Mouse (Mus musculus): ENCODE results near the gene Golga1.
A peak's percentile ranks its signal among the peaks of the same experiment; 100 is the strongest.
"Not testable (repeated sequence)": the region's sequence is repeated elsewhere in the genome, so short reads cannot be mapped to it uniquely, and the experiment has no call there.

Golga1 gene

DNA sequence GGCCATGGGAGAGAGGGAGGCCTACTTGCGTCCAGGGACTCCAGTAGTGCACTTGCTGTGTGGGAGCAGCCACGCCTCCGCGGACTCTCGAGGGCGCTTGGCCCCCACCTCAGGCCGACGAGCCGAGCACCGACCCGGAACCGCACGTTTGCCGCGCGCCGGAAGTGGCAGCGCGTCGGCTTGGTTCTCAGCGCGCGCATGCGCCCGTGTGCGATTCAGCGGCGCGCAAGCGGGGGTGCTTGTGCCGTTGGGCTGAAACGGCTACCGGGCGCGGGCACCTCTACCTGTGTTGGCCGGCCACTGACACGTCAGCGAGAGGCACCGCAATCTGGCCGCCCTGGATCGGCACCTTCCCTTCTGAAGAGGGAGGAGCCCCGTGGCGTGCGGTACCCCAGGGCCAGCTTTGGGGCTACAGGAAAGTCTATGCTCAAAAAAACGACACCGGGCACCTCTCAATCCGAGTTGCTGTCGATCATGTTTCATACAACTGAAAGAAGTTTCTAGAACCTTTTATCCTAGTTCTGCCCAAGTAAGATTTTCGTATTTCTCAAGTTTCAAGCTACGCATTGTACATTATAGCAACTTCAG lies at the start of gene Golga1:
Golga1 (minus strand) TSS at position 142 of the 588 bp plus-strand sequence.
- peak; percentile 92 for DNase-seq (ENCODE audit: low read depth)

DNA sequence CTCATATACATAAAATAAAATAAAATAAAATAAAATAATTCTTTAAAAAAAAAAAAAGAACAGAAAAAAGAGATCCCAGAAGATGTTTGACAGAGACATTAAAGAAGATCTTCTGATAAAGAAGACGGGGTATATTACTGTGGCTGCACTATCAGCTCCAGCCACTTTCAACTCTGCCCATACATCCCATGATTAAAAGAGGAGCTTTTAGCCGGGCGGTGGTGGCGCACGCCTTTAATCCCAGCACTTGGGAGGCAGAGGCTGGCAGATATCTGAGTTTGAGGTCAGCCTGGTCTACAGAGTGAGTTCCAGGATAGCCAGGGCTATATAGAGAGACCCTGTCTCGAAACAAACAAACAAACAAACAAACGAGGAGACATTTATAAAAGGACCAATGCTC lies 48.8 kb upstream of the Golga1 start:
- no peak for DNase-seq (ENCODE audit: low read depth)

DNA sequence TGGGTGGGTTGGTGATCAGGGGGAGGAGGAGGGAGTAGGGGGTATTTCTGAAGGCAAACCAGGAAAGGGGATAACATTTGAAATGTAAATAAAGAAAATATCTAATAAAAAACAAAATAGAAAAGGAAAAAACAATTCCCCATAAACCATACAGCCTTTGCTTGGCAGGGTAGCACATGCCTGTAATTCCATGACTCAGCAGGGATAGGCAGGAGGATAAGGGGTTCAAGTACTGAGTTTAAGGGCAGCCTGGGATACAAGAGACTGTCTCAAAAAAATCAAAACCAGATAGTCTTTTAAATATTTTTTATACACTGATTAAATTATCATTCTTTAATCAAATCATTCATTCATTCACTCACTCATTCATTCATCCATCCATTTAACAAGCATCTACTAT lies 45.2 kb upstream of the Golga1 start:
- DNase-seq (ENCODE audit: low read depth), result no peak

DNA sequence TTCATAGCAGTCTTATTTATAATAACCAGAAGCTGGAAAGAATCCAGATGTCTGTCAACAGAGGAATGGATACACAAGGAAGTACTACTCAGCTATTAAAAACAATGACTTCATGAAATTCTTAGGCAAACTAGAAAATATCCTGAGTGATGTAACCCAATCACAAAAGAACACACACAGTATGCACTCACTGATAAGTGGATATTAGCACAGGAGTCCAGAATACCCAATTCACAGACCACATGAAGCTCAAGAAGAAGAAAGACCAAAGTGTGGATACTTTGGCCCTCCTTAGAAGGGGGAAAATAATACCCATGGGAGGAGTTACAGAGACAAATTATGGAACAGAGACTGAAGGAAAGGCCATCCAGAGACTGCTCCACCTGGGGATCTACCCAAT lies 44.4 kb upstream of the Golga1 start:
- DNase-seq (ENCODE audit: low read depth), result not testable (repeated sequence)

DNA sequence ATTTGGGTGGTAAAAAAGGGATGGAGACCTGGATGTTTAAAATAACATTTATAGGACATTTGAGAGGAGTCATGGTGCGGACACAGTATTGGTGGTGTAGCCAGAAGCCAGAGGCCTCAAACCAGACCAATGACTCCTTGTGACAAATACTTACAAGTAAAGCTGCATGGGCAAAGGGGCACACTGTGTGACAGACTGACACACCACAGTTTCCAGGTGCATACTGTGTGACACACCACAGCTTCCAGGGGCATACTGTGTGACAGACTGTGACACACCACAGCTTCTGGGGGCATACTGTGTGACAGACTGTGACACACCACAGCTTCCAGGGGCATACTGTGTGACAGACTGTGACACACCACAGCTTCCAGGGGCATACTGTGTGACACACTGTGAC lies 34.6 kb upstream of the Golga1 start:
- DNase-seq (ENCODE audit: low read depth), result not testable (repeated sequence)

DNA sequence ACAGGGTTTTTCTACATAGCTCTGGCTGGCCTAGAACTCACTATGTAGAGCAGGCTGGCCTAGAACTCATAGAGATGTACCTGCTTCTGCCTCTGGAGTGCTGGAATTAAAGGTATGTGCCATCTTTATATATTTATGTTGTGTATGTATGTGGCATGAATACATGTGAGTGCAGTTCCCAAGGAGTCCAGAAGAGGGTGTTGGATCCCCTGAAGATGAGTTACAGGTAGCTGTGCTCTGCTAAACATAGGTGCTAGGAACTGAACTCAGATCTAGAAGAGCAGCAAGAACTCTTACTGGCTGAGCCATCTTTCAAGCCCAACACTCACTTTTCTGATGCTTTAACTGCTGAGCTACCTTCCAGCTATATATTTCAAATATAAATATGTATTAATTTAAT lies 32.7 kb upstream of the Golga1 start:
- DNase-seq (ENCODE audit: low read depth), result peak; percentile 59

DNA sequence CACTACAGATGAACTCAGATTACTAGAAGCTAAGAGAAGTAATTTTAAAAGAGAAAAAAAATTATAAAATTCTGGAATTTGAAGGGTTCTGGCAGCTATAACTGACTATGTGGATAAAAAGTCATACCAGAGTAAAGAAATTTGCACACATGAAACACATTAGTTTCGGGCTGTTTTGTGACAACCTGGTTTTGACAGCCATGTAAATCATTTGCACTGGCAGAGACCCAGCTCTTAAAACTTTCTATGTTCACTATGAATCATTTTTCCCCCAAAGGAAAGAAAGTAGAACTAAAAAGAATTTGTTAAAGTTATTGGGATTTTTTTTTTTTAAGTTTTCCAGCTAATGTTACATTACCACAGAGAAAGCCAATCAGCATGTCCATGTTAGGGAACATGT lies 26.6 kb upstream of the Golga1 start:
- no peak for DNase-seq (ENCODE audit: low read depth)

DNA sequence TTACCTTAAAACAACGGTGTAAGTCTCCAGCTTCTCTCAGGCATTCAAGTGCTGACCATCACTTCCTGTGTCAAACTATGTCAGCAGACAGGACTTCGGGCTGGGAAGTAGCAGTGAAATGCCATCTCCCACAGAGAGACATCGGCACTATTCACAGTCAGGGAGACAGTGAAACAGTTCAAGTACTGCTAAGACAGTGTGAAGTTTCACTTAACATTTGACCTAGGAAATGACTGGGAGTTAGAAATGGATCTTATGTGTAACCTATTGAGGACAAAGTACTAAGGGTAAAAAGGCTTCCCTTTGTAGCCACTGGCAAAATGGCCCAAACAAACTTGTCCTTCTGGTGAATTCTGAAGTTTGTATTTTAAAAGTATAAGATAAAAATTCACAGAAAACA lies 17.4 kb upstream of the Golga1 start:
- DNase-seq (ENCODE audit: low read depth), result no peak

DNA sequence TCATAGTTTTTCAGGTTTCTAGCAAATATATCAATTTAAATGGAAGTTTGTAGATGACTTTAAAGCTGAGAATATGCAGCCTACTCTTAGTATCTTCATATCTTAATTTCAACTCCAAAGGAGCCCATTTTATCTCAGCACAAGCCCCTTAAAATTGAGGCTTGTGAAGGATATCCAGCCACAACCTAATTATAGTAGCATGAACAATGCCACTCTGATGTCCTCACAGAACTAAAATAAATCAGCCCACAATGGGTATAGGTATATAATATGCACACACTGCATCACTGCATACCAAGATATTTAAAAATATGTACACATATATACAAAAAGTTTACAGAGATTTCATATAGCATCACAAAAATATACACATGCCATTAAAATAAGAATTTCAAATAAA lies 5.3 kb upstream of the Golga1 start:
- no peak for DNase-seq (ENCODE audit: low read depth)

DNA sequence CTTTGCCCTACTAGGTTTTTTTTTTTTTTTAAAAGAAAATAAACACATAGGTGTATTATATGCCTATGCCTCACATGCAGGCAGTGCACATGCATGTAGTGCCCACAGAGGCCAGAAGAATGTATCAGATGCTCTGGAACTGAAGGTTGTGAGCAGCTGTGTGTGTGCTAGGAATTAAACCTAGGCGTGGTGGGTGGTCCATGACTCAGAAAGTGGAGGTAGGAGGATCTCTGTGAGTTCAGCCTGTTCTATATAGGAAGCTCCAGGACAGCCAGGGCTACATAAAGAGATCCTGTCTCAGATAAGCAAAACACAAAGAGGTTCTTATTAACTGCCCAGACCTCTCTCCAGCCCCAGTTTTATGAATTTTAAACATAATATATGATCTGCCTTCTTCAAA lies 3.8 kb upstream of the Golga1 start:
- DNase-seq (ENCODE audit: low read depth), result peak; percentile 33

DNA sequence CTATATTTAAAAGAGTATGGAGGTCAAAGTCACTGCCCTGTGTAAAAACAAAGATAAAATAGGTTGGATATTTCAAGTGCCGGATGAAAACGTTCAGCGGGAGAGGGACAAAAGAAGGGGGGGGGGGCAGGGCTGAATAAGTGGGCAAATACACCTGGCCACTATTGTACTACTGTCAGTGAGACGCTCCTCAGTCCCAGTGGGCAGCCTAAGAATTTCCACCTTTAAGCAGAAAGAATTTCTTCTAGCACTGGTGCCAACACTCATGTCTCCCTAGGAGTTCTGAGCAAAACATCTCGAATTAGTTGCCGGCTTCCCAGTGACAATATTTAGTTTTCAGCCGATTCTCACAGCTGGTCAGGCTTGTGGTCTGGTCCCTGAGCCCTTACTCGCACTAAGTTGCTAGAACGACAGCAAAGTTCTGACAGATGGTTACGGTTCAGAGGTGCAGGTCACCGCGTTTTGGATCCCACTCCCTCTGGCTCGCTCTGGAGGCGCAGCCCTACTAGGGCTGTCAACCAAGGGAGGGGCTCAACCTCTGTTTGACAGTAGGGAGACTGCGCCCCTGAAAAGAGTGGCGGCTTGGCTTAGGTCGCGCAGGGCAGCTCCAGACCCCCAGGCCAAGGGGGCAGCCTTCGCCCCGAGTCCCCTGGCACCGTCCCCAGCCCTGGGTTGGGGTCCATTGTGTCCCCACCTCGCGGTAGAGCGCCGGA lies 498 bp downstream of the Golga1 start:
- DNase-seq (ENCODE audit: low read depth), result peak; percentile 49

DNA sequence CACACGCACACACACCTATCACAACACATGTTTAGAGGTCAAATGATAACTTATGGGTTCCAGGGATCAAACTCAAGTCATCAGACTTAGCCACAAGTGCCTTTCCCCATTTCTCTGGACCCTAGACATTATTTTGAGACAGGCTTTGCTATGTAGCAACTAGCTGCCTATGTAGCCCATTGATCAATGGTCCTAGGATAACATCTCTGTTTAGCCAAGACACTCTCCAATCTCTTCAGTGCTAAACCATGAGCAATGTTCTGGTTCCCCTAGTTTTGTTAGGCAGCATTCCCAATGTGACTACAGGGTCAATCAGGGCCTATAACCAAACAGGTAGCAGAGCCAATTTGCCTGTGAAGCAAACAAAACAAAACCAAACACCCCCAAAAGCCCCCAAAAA lies 16.8 kb downstream of the Golga1 start:
- DNase-seq (ENCODE audit: low read depth), result no peak

DNA sequence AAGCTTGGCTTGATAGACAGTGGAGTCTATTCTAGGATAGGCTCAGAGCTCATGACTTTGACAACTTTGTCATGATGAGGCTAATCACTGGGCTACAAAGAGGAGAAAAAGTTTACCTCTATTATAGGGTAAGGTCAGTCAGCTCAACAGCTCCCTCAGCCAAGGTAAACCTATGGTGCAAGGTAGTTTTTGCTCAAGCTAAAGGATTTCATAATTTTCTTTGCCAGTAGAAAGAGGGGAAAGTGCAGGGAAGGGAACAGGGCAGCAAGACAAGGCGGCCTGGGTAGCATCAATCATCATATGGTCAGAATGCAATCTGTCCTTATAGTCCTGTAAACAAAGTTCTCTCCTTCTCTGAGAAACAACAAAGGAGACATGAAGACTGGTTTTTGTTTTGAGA lies 25.1 kb downstream of the Golga1 start:
- no peak for DNase-seq (ENCODE audit: low read depth)

DNA sequence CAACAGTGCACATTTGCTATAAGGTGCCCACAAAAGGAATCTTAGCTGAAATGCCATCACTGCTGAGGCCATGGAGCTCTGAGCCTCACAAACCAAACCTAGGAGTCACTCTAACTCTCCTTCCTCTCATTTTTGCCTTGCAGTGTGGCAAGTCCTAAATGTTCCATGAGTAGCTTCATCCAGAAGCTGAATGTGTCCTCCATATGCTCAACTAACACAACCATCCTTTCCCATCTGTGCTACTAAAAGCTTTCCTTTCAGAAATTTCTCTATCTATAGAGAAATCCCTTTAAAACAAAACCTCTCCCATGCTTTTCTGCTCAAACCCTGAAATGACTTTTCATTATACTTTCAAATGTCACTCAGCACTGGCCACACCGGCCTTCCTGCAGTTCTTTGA lies 33.7 kb downstream of the Golga1 start:
- DNase-seq (ENCODE audit: low read depth), result no peak

DNA sequence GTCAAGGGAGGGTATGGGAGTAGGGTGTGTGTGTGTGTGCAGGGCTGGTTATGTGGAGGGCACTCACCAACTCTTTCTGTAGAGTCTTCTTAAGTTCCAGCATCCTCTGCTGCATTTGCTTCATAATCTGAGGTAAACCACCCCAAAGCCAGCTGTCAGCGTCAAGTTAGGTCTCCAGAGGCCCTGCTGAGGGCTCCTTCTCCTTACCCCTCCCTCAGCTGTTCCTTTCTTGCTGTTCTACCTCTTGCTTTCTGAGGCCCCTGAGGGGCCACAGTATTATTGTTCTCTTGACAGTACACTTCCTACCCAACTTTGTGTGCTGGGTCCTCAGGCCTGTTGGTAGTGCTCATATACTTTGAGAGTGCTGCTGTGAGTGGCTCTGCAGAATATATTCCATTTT lies 45.3 kb downstream of the Golga1 start:
- no peak for DNase-seq (ENCODE audit: low read depth)

DNA sequence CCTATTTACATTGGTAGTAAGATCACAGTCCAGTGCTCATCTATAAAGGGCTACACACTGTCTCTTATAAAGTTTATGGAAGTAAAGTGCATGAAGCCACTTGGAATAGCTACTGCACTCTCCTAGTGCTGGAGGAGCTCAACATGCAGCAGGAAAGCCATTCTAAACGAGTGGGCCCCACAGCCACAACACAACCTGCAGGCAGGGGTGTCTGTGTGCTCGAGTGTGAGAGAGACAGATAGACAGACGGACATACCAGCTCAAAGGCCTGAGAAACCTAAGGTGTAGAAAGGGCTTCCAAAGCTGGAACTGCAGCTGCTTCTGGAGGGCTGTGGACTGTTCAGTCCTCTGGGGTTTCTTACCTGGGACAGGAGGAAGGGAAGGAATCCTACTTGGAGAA lies 48.8 kb downstream of the Golga1 start:
- DNase-seq (ENCODE audit: low read depth), result no peak

DNA sequence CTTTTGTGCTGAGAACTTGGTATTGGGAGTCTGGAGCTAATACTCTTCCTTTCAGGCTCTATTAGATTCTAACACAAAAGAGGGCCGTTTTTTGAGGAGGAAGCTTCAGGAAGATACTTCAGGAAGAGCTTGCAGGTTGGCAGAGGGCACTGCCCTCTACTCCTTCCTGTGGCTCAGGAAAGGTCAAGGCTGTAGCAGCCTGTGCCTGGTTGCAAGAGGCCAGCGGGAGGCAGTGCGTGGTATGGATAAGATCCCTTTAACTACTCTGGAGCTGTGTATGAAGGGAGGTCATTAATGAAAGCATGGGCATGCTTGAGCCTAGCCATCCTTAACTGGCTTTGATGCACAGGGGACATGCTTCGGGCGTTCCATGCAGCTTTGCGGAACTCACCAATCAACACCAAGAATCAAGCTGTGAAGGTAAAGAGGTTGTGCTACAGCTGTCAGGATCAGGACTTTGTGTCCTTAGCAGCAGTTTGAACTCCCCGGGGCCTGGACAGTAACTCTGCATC lies 52.5 kb downstream of the Golga1 start:
- no peak for DNase-seq (ENCODE audit: low read depth)

DNA sequence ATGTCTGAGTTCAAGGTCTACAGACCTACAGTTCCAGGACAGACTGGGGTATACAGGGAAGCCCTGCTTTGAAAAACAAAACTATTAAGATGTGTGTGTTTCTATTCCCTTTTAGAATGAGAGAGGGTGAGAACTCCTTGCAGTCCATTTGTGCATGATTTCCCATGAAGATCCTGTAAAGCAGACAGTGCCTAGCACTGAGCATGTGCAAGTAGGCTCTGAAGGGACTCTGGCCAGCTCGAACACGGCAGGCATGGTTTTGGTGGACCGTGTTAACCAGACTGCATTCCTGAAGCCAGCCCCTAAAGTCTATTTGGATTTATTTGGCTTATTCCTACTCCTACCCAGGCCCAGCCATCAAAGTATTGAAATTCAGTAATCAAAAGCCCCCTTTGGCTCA lies 53.4 kb downstream of the Golga1 start:
- DNase-seq (ENCODE audit: low read depth), result no peak

DNA sequence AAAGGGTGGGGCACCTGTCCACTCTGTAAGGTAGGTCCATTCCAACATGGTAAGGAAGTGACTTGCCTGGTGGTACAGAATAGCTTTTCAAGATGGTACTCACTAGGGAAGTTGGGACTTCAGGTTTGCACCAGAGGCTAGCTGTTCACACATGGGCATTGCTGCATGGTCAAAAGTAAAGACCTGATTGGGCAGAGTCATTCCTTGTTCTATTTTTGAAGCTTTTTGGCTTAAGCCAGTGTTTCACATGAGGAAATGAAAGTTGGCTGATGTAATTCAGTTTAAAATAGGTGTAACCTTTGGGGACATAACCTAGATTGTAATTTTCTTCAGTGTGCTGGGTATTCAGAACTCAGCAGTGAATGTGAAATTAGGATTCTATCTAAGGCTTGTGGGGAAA lies 54.1 kb downstream of the Golga1 start:
- peak; percentile 63 for DNase-seq (ENCODE audit: low read depth)

DNA sequence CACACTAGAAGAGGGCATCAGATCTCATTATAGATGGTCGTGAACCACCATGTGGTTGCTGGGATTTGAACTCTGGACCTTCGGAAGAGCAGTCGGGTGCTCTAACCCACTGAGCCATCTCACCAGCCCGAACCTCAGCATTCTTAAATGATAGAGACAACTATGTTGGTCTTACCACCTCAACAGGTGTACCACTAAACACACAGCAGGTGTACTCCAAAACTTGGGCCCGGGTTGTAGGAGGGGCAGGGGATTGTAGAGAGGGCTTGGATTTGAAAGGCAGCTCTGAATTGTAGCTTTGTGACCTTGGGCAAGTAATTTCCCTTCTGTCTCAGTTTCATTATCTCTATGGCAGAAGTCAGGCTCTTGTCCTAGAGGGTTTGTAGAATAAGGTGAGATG lies 55.2 kb downstream of the Golga1 start:
- not testable (repeated sequence) for DNase-seq (ENCODE audit: low read depth)

DNA sequence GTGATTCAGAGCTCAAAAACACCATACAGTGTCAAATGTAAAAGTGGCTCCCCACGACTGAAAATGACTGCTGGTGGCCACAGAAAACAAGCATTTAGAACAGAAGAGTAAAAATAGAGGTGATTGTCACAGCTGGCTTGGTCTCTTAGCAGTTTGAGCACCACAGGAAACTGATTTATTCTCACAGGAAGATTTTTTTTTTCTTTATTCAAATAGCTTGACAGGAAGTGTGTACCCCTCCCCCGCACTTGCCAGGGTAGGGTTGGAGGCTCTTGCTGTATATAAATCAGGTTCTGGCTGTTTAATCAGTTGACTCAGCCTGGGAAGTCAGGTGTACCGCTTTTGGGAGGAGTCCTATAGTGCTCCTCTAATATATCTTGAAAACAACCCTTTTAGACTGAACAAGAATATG lies 56.4 kb downstream of the Golga1 start:
- DNase-seq (ENCODE audit: low read depth), result peak; percentile 77

DNA sequence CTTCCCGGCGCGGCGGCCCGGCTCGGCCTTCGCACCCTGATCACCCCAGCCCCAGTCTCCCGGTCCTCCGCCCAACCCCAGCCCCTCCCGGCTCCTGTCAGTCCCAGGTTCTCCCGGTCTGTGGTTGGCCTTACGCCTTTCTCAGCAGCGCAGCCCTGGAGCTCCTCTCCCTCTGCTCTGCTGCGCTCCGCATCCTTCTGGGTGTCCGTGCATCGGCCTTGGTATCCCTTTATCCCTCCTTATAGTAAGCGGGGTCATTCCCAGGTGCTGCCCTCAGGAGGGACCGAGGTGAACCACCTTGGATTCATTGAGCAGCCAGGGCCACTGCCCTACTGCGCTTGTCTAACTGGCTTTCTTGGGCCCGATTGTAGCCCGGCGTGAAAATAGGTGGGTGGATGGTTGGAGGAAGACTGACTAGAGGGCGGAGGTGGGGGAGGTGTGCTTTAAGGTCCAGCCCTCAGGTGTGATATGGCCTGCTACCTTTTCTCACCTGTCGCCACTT lies 56.9 kb downstream of the Golga1 start:
- peak; percentile 37 for DNase-seq (ENCODE audit: low read depth)

DNA sequence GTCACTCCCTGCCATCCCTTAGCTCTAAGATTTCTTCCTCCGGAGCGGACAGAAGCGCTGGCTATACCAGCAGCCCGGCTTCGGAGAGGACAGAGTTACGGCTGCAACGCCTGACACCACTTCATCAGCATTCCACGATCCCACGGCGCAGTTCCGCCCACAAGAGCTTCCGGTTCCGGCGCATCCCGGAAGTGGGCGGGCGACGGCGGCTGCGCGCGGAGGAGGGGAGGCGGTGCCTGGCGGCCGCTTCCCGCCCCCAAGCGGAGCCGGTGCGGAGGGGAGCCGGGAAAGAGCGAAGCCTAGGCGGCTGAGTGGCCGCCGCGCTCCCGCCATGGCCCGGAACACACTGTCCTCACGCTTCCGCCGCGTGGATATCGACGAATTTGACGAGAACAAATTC lies 57.5 kb downstream of the Golga1 start:
- DNase-seq (ENCODE audit: low read depth), result peak; percentile 92

Data from 416B (cell line).